Mouse (Mus musculus): ENCODE data around the gene Gm45618.

- TF ChIP-seq POLR2A (IDR thresholded peaks at IDR 0.05; ENCODE audit: extremely low read depth, insufficient read depth, low read length) (no peak), CTCF (IDR thresholded peaks at IDR 0.05; ENCODE audit: extremely low read depth, insufficient read depth, low read length) (no peak)
These were observed 15.8 kb downstream of the Gm45618 start for GRCm38 (mm10) chr7:142104747-142105146.

Data from cortical plate, adult 2 months (tissue).